Mouse (Mus musculus) CH12.LX (cell line): ENCODE measurements at regions not wholly inside any gene's neighbourhood (a gene's known extent, or its start where the extent isn't known, plus 50 kb on each side); places are given as distances from the start of the nearest gene placed in this dataset.

Experiments
- DNase-seq: peaks from one replicate; pipeline ENCODE4 v3.0.0-alpha.2; 2013; ENCODE audit errors: extremely low read depth
- H3K27ac ChIP-seq: 2 replicates; pipeline ENCODE4 v1.5.1; 2012; ENCODE audit warnings: low read depth, mild to moderate bottlenecking, control low read depth, moderate library complexity; ENCODE audit not compliant: insufficient read depth
- H3K27me3 ChIP-seq: replicated peaks from 2 replicates; pipeline ENCODE3; 2012; ENCODE audit warnings: inconsistent platforms
- H3K36me3 ChIP-seq, 2 experiments: replicated peaks in 1 of 2; 2 replicates each; pipeline versions ENCODE3 to v1.6.1; 2012; ENCODE audit warnings: inconsistent platforms in 1 of 2, low read length in 1 of 2, mild to moderate bottlenecking in 1 of 2, mixed read lengths in 1 of 2, moderate library complexity in 1 of 2; ENCODE audit not compliant: control insufficient read depth in 1 of 2, insufficient read depth in 1 of 2
- H3K4me1 ChIP-seq, 2 experiments: 2 replicates each; pipeline ENCODE4 v1.6.1; 2012; ENCODE audit warnings: inconsistent platforms in 1 of 2, moderate library complexity in 1 of 2; ENCODE audit not compliant: insufficient read depth in 2 of 2, control insufficient read depth in 1 of 2
- H3K4me2 ChIP-seq: 2 replicates; pipeline ENCODE4 v1.6.1; 2012; ENCODE audit warnings: low read depth, mild to moderate bottlenecking, control low read depth; ENCODE audit not compliant: poor library complexity, insufficient read depth, severe bottlenecking
- H3K4me3 ChIP-seq, 3 experiments: fragments of 150-350 bp in 1 of 3; sonication (generic) in 1 of 3; replicated peaks in 1 of 3; 2 replicates each; pipeline versions ENCODE3 to v1.5.1; 2011 to 2012; ENCODE audit warnings: low read depth in 2 of 3, low read length in 2 of 3, mild to moderate bottlenecking in 2 of 3, moderate library complexity in 2 of 3, control low read depth in 1 of 3, improper control_type of control experiment in 1 of 3, inconsistent platforms in 1 of 3, mixed read lengths in 1 of 3; ENCODE audit not compliant: poor library complexity in 1 of 3
- H3K79me2 ChIP-seq: replicated peaks from 2 replicates; pipeline ENCODE4 v1.6.1; 2012; ENCODE audit warnings: mild to moderate bottlenecking, moderate library complexity; ENCODE audit not compliant: control insufficient read depth, poor library complexity, insufficient read depth, severe bottlenecking; ENCODE audit errors: extremely low read depth
- H3K9ac ChIP-seq: 2 replicates; pipeline ENCODE4 v1.6.1; 2012; ENCODE audit warnings: low read depth, mild to moderate bottlenecking, control low read depth, moderate library complexity; ENCODE audit not compliant: insufficient read depth
- H3K9me3 ChIP-seq: replicated peaks from 2 replicates; pipeline ENCODE3; 2012; ENCODE audit warnings: low read length, inconsistent platforms, mixed read lengths
- BHLHE40 ChIP-seq: IDR thresholded peaks from 2 replicates; pipeline ENCODE4 v1.6.1; 2011; ENCODE audit warnings: mild to moderate bottlenecking, low read depth, low read length, improper control_type of control experiment
- CTCF ChIP-seq, 2 experiments: IDR thresholded peaks in 1 of 2; conservative IDR thresholded peaks in 1 of 2; 2 replicates each; pipeline ENCODE4 v1.5.1; 2011 to 2012; ENCODE audit warnings: low read depth in 2 of 2, low read length in 2 of 2, improper control_type of control experiment in 1 of 2, inconsistent platforms in 1 of 2, mild to moderate bottlenecking in 1 of 2, moderate library complexity in 1 of 2
- ELF1 ChIP-seq: IDR thresholded peaks from 2 replicates; pipeline ENCODE4 v1.6.1; 2014; ENCODE audit warnings: low read depth, mild to moderate bottlenecking, inconsistent platforms, low read length, improper control_type of control experiment
- ETS1 ChIP-seq: conservative IDR thresholded peaks from 2 replicates; pipeline ENCODE4 v1.6.1; 2012; ENCODE audit warnings: low read depth, mild to moderate bottlenecking, inconsistent platforms, low read length, improper control_type of control experiment, moderate library complexity
- GABPA ChIP-seq: IDR thresholded peaks from 2 replicates; pipeline ENCODE4 v1.6.1; 2012; ENCODE audit warnings: low read depth, low read length, improper control_type of control experiment, inconsistent platforms; ENCODE audit not compliant: insufficient replicate concordance
- IRF4 ChIP-seq: IDR thresholded peaks from 2 replicates; pipeline ENCODE4 v1.6.1; 2014; ENCODE audit warnings: low read depth, mild to moderate bottlenecking, inconsistent platforms, low read length, improper control_type of control experiment
- JUN ChIP-seq: IDR thresholded peaks from 2 replicates; pipeline ENCODE4 v1.6.1; 2011; ENCODE audit warnings: low read depth, mild to moderate bottlenecking, low read length, improper control_type of control experiment, moderate library complexity; ENCODE audit not compliant: insufficient read depth
- JUND ChIP-seq: conservative IDR thresholded peaks from 2 replicates; pipeline ENCODE4 v1.6.1; 2011; ENCODE audit warnings: low read depth, low read length, improper control_type of control experiment
- MAFK ChIP-seq: IDR thresholded peaks from 2 replicates; pipeline ENCODE4 v1.6.1; 2011; ENCODE audit warnings: low read length, improper control_type of control experiment; ENCODE audit not compliant: insufficient replicate concordance
- MAZ ChIP-seq: IDR thresholded peaks from 2 replicates; pipeline ENCODE4 v1.6.1; 2012; ENCODE audit warnings: low read depth, mild to moderate bottlenecking, inconsistent platforms, low read length, improper control_type of control experiment, moderate library complexity
- MYC ChIP-seq: IDR thresholded peaks from 2 replicates; pipeline ENCODE4 v1.6.1; 2011; ENCODE audit warnings: low read depth, mild to moderate bottlenecking, improper control_type of control experiment, low read length
- NELFE ChIP-seq: IDR thresholded peaks from 2 replicates; pipeline ENCODE4 v1.6.1; 2011; ENCODE audit warnings: low read depth, low read length, improper control_type of control experiment
- PAX5 ChIP-seq: IDR thresholded peaks from 2 replicates; pipeline ENCODE4 v1.6.1; 2012; ENCODE audit warnings: low read length, inconsistent platforms, mixed read lengths
- RAD21 ChIP-seq: IDR thresholded peaks from 2 replicates; pipeline ENCODE4 v1.6.1; 2011; ENCODE audit warnings: low read depth, mild to moderate bottlenecking, low read length, improper control_type of control experiment, moderate library complexity
- SIN3A ChIP-seq: IDR thresholded peaks from 2 replicates; pipeline ENCODE4 v1.6.1; 2012; ENCODE audit warnings: low read length, improper control_type of control experiment, inconsistent platforms
- TBP ChIP-seq: conservative IDR thresholded peaks from 2 replicates; pipeline ENCODE4 v1.6.1; 2011; ENCODE audit warnings: low read depth, low read length, improper control_type of control experiment
- TCF12 ChIP-seq: IDR thresholded peaks from 2 replicates; pipeline ENCODE4 v1.6.1; 2014; ENCODE audit warnings: low read depth, mild to moderate bottlenecking, inconsistent platforms, low read length, improper control_type of control experiment
- UBTF ChIP-seq: IDR thresholded peaks from 2 replicates; pipeline ENCODE4 v1.6.1; 2012; ENCODE audit warnings: low read depth, mild to moderate bottlenecking, inconsistent platforms, low read length, improper control_type of control experiment, moderate library complexity
- USF2 ChIP-seq: conservative IDR thresholded peaks from 2 replicates; pipeline ENCODE4 v1.6.1; 2011; ENCODE audit warnings: low read depth, low read length, improper control_type of control experiment
- ZC3H11A ChIP-seq: IDR thresholded peaks from 2 replicates; pipeline ENCODE4 v1.6.1; 2012; ENCODE audit warnings: low read depth, mild to moderate bottlenecking, inconsistent platforms, low read length, improper control_type of control experiment
- ZMIZ1 ChIP-seq: IDR thresholded peaks from 2 replicates; pipeline ENCODE4 v1.6.1; 2012; ENCODE audit warnings: low read depth, mild to moderate bottlenecking, inconsistent platforms, low read length, improper control_type of control experiment
- ZNF384 ChIP-seq: IDR thresholded peaks from 2 replicates; pipeline ENCODE4 v1.6.1; 2012; ENCODE audit warnings: low read depth, low read length, improper control_type of control experiment, inconsistent platforms
- dilution Hi-C: fragments of 300-500 bp; cut with MboI; formaldehyde crosslinking; loops from 2 replicates; pipeline ENCODE4 v1.14.3; 2020; ENCODE audit warnings: low sequenced_read_pairs; ENCODE audit not compliant: extremely low pct_unique_long_range_greater_than_20kb, extremely low pct_ligation_motif_present
- in situ Hi-C: fragments of 300-500 bp; cut with MboI; formaldehyde crosslinking; loops from 3 replicates; pipeline ENCODE4 v1.14.3; 2019; ENCODE audit warnings: low sequenced_read_pairs, low pct_ligation_motif_present, low pct_unique_long_range_greater_than_20kb, mixed read lengths

DNA sequence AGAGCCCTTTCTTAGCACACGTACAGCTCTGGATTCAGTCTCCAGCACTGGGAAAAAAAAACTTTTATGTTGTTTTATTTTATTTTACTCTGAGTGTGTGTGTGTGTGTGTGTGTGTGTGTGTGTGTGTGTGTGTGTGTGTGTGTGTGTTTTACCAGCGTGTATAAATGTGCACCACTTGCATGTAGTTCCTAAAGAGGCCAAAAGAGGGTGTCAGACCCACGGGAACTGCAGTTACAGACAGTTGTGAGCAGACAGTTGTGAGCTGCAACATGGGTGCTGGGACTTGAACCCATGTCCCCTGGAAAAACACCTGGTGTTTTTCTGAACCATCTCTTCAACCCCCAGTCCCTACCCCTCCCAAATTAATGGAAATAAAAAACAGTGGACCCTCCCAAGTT is 165.1 kb upstream of the Plekha5 start:
- H3K79me2 ChIP-seq, result no peaks in the 10 kb centered on the region
- in situ Hi-C loops (no loop called here), dilution Hi-C loops (no loop called here)
- H3K4me3 ChIP-seq, result no peak overlapping the region
- H3K4me1 ChIP-seq, result no peaks in the 10 kb centered on the region
- H3K4me2 ChIP-seq, result no peak overlapping the region
- H3K9me3 ChIP-seq, result peaks cover 68% of the 10 kb centered on the region
- H3K36me3 ChIP-seq, result no peaks in the 10 kb centered on the region
- no peak overlapping the region for H3K9ac ChIP-seq
- H3K27ac ChIP-seq, result no peak overlapping the region
- no peaks in the 10 kb centered on the region for H3K27me3 ChIP-seq
- TF ChIP-seq IRF4, result no peak
- no peak for TF ChIP-seq ZMIZ1
- TF ChIP-seq ZC3H11A, result no peak
- no peak for TF ChIP-seq BHLHE40
- TF ChIP-seq PAX5, result no peak
- no peak for TF ChIP-seq UBTF
- no peak for TF ChIP-seq ETS1
- TF ChIP-seq JUND, result no peak
- no peak for TF ChIP-seq MAFK
- no peak for TF ChIP-seq MAZ
- TF ChIP-seq CTCF (conservative IDR thresholded peaks at IDR 0.05 in 1 of 2, IDR thresholded peaks at IDR 0.05 in 1 of 2; ENCODE audit: low read depth in 2 of 2, low read length in 2 of 2), result no peak
- TF ChIP-seq TCF12, result no peak
- no peak for TF ChIP-seq TBP
- no peak for TF ChIP-seq SIN3A
- no peak for TF ChIP-seq RAD21
- no peak for DNase-seq

DNA sequence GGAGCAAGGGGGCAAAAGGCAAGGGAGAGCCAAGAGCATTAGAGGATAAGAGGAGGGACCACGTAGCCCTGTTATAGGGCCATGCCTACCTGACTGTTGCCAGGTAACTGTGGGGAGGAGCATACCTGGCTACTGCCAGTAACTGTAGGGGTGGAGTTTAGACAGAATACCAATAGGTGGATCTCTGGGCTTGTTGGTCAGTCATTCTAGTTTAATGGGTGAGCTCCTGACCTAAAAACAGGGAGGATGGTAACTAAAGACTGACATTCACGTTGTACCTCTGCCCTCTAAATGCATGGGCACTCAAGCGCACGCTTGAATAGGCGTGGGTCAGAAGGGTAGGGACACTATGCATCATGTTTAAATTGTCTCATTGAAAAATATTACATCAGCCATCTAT is 165.8 kb upstream of the Plekha5 start:
- Histone ChIP-seq H3K36me3 (no peaks in the 10 kb centered on the region), H3K4me1 (no peaks in the 10 kb centered on the region), H3K9me3 (peaks cover 66% of the 10 kb centered on the region), H3K27ac (no peak overlapping the region), H3K4me3 (no peak overlapping the region), H3K4me2 (no peak overlapping the region), H3K27me3 (no peaks in the 10 kb centered on the region), H3K9ac (no peak overlapping the region), H3K79me2 (no peaks in the 10 kb centered on the region)
- in situ Hi-C loops, result no loop called here
- dilution Hi-C loops, result no loop called here
- TF ChIP-seq JUND (no peak), TBP (no peak), TCF12 (no peak), MAZ (no peak), USF2 (no peak), BHLHE40 (no peak), JUN (no peak), ETS1 (no peak), MYC (no peak), ZNF384 (no peak), ELF1 (no peak), SIN3A (no peak), NELFE (no peak), GABPA (no peak)
- DNase-seq, result no peak
